Mouse (Mus musculus) T-cell, adult 2 months (primary cell): ENCODE measurements at regions not wholly inside any gene's neighbourhood (a gene's known extent, or its start where the extent isn't known, plus 50 kb on each side); places are given as distances from the start of the nearest gene placed in this dataset.

Experiments
- DNase-seq: peaks from one replicate; pipeline ENCODE4 v3.0.0; 2022; ENCODE audit warnings: low spot score

- no peak for DNase-seq
Measured at GRCm38 (mm10) chr10:67439042-67439635, 96.1 kb upstream of the Egr2 start.

- no peak for DNase-seq
Measured at GRCm38 (mm10) chr10:67439844-67440243, 95.4 kb upstream of the Egr2 start.

DNA sequence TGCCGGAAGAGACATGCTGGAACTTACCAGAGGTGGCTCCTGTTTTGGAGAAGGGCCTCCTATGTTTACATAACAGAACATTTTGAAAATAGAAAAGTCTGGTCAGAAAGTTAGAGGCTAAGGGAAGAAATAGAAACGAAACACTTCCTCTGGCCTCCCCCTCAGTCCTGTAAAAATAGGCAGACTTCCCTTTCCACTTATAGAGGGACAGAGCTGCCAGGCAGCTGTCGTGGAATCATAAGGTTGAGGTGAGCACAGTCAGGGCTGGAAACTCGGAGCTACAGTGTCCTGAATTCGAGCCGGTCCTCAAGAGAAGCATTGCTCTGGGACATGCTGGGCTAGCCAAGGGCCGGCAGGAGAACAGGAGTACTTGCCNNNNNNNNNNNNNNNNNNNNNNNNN, 94.0 kb upstream of the Egr2 start:
- DNase-seq, result no peak

DNA sequence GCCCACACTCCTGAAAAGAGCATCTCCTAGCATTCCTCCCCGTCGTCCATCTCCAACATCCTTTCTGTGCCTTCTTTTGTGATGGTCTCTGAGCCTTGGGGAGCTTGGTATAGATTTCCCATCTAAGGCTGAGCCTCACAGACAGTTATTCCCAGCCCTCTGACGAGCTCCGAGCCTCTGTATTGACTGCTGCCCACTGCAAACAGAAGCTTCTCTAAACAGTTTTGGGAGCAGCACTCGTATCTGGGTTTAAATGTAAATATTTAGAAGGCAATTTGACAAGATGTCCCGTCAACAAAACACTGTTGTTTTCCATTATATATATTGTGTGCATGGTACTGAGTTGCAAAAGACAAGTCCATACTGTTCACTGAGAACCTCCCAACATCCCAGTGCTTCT, 86.4 kb upstream of the Egr2 start:
- no peak for DNase-seq

DNA sequence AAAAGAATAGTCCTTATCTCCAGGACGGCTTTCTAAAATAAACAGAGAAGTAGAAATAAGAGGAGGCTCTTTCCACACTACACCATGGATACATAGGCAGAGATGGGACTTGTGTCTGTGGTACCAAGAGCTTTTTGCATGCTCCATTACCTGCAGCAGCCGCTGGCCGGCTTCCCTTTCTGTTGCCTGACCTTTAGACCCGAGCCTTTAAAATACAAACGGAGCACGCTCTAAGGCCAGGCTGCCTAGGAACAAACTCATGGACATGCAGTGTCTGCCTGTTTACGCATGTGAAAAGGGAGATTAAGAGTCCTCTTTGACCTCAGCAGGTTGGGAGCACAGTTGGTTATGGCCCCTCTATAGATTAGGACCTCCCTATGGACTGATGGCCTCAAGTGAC, 81.1 kb upstream of the Egr2 start:
- no peak for DNase-seq

- peak; percentile 32 for DNase-seq
Measured at GRCm38 (mm10) chr10:67458447-67459272, 76.6 kb upstream of the Egr2 start.

GRCm38 (mm10) chr10:67461321-67461720, 74.0 kb upstream of the Egr2 start:
- no peak for DNase-seq

DNA sequence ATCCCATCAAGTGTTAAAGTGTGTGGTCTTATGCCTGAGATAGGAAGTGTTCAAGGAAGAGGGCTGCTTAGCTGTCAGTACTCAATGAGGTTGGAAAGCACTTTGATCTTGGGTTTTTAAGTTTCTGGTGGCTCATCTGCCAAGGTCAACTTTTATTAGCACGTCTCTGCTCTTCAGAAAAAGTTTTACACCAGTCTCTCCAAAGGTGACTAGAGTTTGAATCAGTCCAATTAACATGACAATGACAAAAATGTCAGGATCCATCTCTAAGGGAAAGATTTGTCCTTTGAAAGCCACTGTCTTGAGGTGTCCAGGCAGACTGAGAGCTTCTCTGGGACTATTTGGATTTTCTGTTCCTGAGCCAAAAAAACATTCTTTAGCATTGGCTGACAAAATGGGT, 73.4 kb upstream of the Egr2 start:
- DNase-seq, result no peak

- no peak for DNase-seq
Measured at GRCm38 (mm10) chr10:67468724-67469123, 66.6 kb upstream of the Egr2 start.

GRCm38 (mm10) chr10:67473016-67473415, 62.3 kb upstream of the Egr2 start:
- DNase-seq, result no peak

- no peak for DNase-seq
Measured at GRCm38 (mm10) chr10:67474336-67474735, 60.9 kb upstream of the Egr2 start.

DNA sequence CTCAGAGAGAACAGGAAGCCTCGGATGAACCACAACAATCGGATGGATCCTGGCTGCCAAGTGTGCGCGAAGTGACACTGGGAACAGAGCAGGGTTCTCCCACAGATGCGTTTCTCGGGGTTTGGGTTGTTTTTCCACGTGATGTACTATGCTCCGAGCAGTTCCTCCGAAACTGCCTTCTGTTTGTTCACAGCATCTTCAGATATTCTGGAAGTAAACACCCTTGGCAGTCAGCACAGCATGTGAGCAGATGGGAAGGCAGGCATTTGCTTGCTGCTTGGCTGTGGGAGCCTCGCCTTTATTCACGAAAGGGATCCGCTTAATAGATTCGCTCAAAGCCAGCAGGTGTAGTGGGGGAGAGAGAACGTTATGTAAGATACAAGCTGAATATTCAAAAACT, 53.0 kb upstream of the Egr2 start:
- no peak for DNase-seq

DNA sequence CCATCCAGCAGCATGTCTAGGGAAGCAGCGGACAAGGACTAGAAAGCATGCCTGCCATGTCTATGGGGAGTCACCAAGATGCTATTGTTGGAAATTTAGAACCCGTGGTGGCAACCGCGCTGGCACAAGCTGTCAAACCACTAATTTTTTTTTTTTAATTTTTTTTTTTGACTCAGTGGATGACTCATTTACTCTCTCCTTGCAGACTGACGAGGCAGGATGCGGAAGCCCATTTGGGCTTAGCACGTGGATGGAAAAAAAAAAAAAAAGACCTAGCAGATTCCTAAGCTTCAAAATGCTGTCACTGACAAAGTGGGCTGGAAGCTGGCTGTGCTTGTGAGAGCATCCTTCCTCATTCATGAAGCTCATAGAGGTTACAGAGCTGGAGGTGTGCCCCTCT, 51.9 kb upstream of the Egr2 start:
- DNase-seq, result no peak

- DNase-seq, result no peak
Measured at GRCm38 (mm10) chr10:67484091-67484745, 51.1 kb upstream of the Egr2 start.
